Mouse (Mus musculus): ENCODE data around the gene Podxl2. TPM values are rescaled to one million over a fixed set of nuclear protein-coding genes. Genes with fewer than 3 reads are reported as not detected.

Podxl2 gene
- total and polyA plus RNA-seq, 2 experiments from 2014 or later = 60.8 to 90.9 TPM

GRCm38 (mm10) chr6:88903708-88904107 lies 28.9 kb upstream of the Podxl2 start:
- Histone ChIP-seq H3K36me3 (replicated peaks; ENCODE audit: control insufficient read depth, insufficient read depth, low read length) (peaks cover 14% of the 10 kb centered on the region; the same call in 1 of the 2 replicates), H3K27me3 (ENCODE audit: control insufficient read depth, insufficient read depth, low read length) (no peaks in the 10 kb centered on the region), H3K4me1 (ENCODE audit: control insufficient read depth, insufficient read depth) (peaks cover 39% of the 10 kb centered on the region), H3K4me3 (ENCODE audit: low read depth, low read length) (peak overlapping the region; percentile 73; the same call in 1 of the 2 replicates), H3K27ac (ENCODE audit: low read depth) (no peak overlapping the region), H3K4me2 (ENCODE audit: low read depth, low read length) (peak overlapping the region; percentile 99), H3K9me3 (replicated peaks; ENCODE audit: control insufficient read depth, low read length) (no peaks in the 10 kb centered on the region), H3K9ac (replicated peaks; ENCODE audit: low read depth, low read length) (no peak overlapping the region)
- no peak for DNase-seq (ENCODE audit: low spot score)
- 71% methylated on average over 5 of the region's 5 CpGs for WGBS
- no peak for TF ChIP-seq EP300 (IDR thresholded peaks at IDR 0.05; ENCODE audit: low read depth)
- no peak for TF ChIP-seq CTCF (IDR thresholded peaks at IDR 0.05; ENCODE audit: low read depth)
- no peak for ATAC-seq (ENCODE audit: insufficient read depth, low read depth)

- Histone ChIP-seq H3K36me3 (replicated peaks; ENCODE audit: control insufficient read depth, insufficient read depth, low read length) (0 out of 2 replicates have a peak, but pooled peaks cover under 1% of the 10 kb centered on the region), H3K27ac (ENCODE audit: low read depth) (peak within 1 kb of the TSS; percentile 95), H3K4me3 (ENCODE audit: low read depth, low read length) (peak within 1 kb of the TSS; percentile 73), H3K9me3 (replicated peaks; ENCODE audit: control insufficient read depth, low read length) (no peaks in the 10 kb centered on the region), H3K27me3 (ENCODE audit: control insufficient read depth, insufficient read depth, low read length) (no peaks in the 10 kb centered on the region), H3K4me1 (ENCODE audit: control insufficient read depth, insufficient read depth) (peaks cover 44% of the 10 kb centered on the region), H3K4me2 (ENCODE audit: low read depth, low read length) (peak within 1 kb of the TSS; percentile 99), H3K9ac (replicated peaks; ENCODE audit: low read depth, low read length) (peak within 1 kb of the TSS; percentile 78)
- DNase-seq (ENCODE audit: low spot score) = peak; percentile 97
- 1% methylated on average over 66 of the region's 66 CpGs for WGBS
- peak; percentile 87 for ATAC-seq (ENCODE audit: insufficient read depth, low read depth)
- peak; percentile 48; the same call in 1 of the 2 replicates for TF ChIP-seq EP300 (IDR thresholded peaks at IDR 0.05; ENCODE audit: low read depth)
- no peak for TF ChIP-seq CTCF (IDR thresholded peaks at IDR 0.05; ENCODE audit: low read depth)
Measured at GRCm38 (mm10) chr6:88901947-88902820, 27.3 kb upstream of the Podxl2 start, which contains the start of gene Tpra1. Gene Tpra1, plus strand, starts transcription at chr6:88902251.

- Histone ChIP-seq H3K27ac (ENCODE audit: low read depth) (peak overlapping the region; percentile 95), H3K27me3 (ENCODE audit: control insufficient read depth, insufficient read depth, low read length) (no peaks in the 10 kb centered on the region), H3K36me3 (replicated peaks; ENCODE audit: control insufficient read depth, insufficient read depth, low read length) (no peaks in the 10 kb centered on the region; the same call in 1 of the 2 replicates), H3K9me3 (replicated peaks; ENCODE audit: control insufficient read depth, low read length) (no peaks in the 10 kb centered on the region), H3K4me1 (ENCODE audit: control insufficient read depth, insufficient read depth) (peaks cover 41% of the 10 kb centered on the region), H3K9ac (replicated peaks; ENCODE audit: low read depth, low read length) (peak overlapping the region; percentile 78), H3K4me3 (ENCODE audit: low read depth, low read length) (peak overlapping the region; percentile 73), H3K4me2 (ENCODE audit: low read depth, low read length) (peak overlapping the region; percentile 99)
- ATAC-seq (ENCODE audit: insufficient read depth, low read depth) (no peak), DNase-seq (ENCODE audit: low spot score) (no peak)
- WGBS = 3% methylated on average over 5 of the region's 5 CpGs
- TF ChIP-seq CTCF (IDR thresholded peaks at IDR 0.05; ENCODE audit: low read depth) = no peak
- TF ChIP-seq EP300 (IDR thresholded peaks at IDR 0.05; ENCODE audit: low read depth) = no peak
Measured at GRCm38 (mm10) chr6:88901471-88901870, 26.6 kb upstream of the Podxl2 start.

- WGBS = 87% methylated on average over 2 of the region's 2 CpGs
- ATAC-seq (ENCODE audit: insufficient read depth, low read depth) (no peak), DNase-seq (ENCODE audit: low spot score) (no peak)
- Histone ChIP-seq H3K27ac (ENCODE audit: low read depth) (no peak overlapping the region), H3K9ac (replicated peaks; ENCODE audit: low read depth, low read length) (no peak overlapping the region), H3K9me3 (replicated peaks; ENCODE audit: control insufficient read depth, low read length) (no peaks in the 10 kb centered on the region), H3K4me1 (ENCODE audit: control insufficient read depth, insufficient read depth) (peaks cover 30% of the 10 kb centered on the region), H3K27me3 (ENCODE audit: control insufficient read depth, insufficient read depth, low read length) (no peaks in the 10 kb centered on the region), H3K36me3 (replicated peaks; ENCODE audit: control insufficient read depth, insufficient read depth, low read length) (peaks cover 4% of the 10 kb centered on the region; the same call in 1 of the 2 replicates), H3K4me3 (ENCODE audit: low read depth, low read length) (no peak overlapping the region), H3K4me2 (ENCODE audit: low read depth, low read length) (no peak overlapping the region)
- no peak for TF ChIP-seq CTCF (IDR thresholded peaks at IDR 0.05; ENCODE audit: low read depth)
- TF ChIP-seq EP300 (IDR thresholded peaks at IDR 0.05; ENCODE audit: low read depth) = no peak
Measured at GRCm38 (mm10) chr6:88899628-88900027, 24.8 kb upstream of the Podxl2 start.

GRCm38 (mm10) chr6:88899086-88899485 lies 24.2 kb upstream of the Podxl2 start:
- Histone ChIP-seq H3K9me3 (replicated peaks; ENCODE audit: control insufficient read depth, low read length) (no peaks in the 10 kb centered on the region), H3K4me1 (ENCODE audit: control insufficient read depth, insufficient read depth) (peaks cover 24% of the 10 kb centered on the region), H3K27me3 (ENCODE audit: control insufficient read depth, insufficient read depth, low read length) (no peaks in the 10 kb centered on the region), H3K27ac (ENCODE audit: low read depth) (no peak overlapping the region), H3K4me2 (ENCODE audit: low read depth, low read length) (peak overlapping the region; percentile 85), H3K36me3 (replicated peaks; ENCODE audit: control insufficient read depth, insufficient read depth, low read length) (peaks cover 6% of the 10 kb centered on the region; the same call in 1 of the 2 replicates), H3K9ac (replicated peaks; ENCODE audit: low read depth, low read length) (no peak overlapping the region), H3K4me3 (ENCODE audit: low read depth, low read length) (peak overlapping the region; percentile 65; the same call in 1 of the 2 replicates)
- 58% methylated on average over 4 of the region's 4 CpGs for WGBS
- no peak for ATAC-seq (ENCODE audit: insufficient read depth, low read depth)
- no peak for DNase-seq (ENCODE audit: low spot score)
- no peak for TF ChIP-seq EP300 (IDR thresholded peaks at IDR 0.05; ENCODE audit: low read depth)
- TF ChIP-seq CTCF (IDR thresholded peaks at IDR 0.05; ENCODE audit: low read depth) = no peak
